Mouse (Mus musculus): ENCODE measurements at regions not wholly inside any gene's neighbourhood (a gene's known extent, or its start where the extent isn't known, plus 50 kb on each side); places are given as distances from the start of the nearest gene placed in this dataset.
A peak's percentile ranks its signal among the peaks of the same experiment; 100 is the strongest.
"Not testable (repeated sequence)": the region's sequence is repeated elsewhere in the genome, so short reads cannot be mapped to it uniquely, and the experiment has no call there.

DNA sequence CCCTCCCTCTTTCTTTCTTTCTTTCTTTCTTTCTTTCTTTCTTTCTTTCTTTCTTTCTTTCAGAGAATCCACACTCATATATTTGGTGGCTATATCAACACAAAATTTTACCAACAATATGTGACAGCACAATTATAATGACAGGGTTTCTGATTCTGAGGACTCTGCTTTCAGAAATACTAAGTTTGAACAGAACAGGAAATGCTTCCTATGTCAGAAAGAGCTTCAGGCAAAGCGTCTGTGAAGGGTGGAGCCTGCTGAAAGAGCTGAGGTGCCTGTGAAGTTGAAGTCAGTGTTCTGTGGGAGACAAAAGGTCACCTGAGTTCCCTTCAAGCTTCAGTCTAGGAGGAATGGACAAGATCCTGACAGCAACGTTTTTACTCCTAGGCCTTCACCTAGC is 670.8 kb upstream of the Olfr1507 start:
- DNase-seq (ENCODE audit: low spot score in 2 of 2); intact Hi-C loops (cut with DNase I): not testable (repeated sequence)

DNA sequence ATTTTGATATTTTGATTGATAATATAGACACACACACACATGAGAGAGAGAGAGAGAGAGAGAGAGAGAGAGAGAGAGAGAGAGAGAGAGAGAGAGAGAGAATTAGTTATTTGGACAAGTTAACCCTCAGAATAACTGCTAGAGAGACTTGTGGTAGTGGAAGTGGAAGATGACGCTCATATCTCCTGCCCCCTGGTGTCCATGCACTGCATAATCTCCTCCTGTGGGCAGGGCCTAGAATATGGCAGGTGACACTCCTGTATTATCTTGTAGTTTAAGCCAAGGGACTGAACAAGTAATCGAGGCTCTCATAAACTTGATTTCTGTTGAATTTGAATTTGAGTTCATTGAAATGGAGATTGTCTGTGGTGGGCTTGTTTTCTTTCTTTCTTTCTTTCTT is 663.5 kb upstream of the Olfr1507 start:
- intact Hi-C loops (cut with DNase I); DNase-seq (ENCODE audit: low spot score in 2 of 2): not testable (repeated sequence)

DNA sequence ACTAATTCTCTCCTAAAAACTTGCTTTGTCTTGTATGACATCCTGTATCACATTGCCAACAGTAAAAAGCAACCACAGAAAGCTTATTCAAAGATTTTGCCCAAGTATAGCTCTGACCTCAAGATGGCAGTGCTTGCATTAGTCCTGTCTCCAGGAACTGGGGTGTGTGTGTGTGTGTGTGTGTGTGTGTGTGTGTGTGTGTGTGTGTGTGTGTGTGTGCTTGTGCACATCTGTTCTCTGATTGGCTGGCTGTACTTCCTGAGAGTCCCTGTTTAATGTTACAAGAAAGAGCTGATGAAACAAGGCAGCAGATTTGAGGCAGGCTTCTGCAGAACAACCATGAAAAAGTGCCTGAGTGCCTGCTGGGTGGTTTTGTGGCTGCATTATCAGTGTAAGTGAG is 639.2 kb upstream of the Olfr1507 start:
- intact Hi-C loops (cut with DNase I), result not testable (repeated sequence)
- peak in 1 of 2 experiments; percentile 3 for DNase-seq (ENCODE audit: low spot score in 2 of 2)

- intact Hi-C loops (cut with DNase I); DNase-seq (ENCODE audit: low spot score in 2 of 2): not testable (repeated sequence)
These were observed 636.8 kb upstream of the Olfr1507 start for GRCm38 (mm10) chr14:53132390-53132789.

- DNase-seq (ENCODE audit: low spot score in 2 of 2), result peak; percentile 14 to 23
- intact Hi-C loops (cut with DNase I), result not testable (repeated sequence)
These were observed 626.2 kb upstream of the Olfr1507 start for GRCm38 (mm10) chr14:53121704-53122103.

- intact Hi-C loops (cut with DNase I); DNase-seq (ENCODE audit: low spot score in 2 of 2): not testable (repeated sequence)
These were observed 614.2 kb upstream of the Olfr1507 start for GRCm38 (mm10) chr14:53109732-53110131.

- peak in 1 of 2 experiments; percentile 1 for DNase-seq (ENCODE audit: low spot score in 2 of 2)
- intact Hi-C loops (cut with DNase I), result not testable (repeated sequence)
These were observed 605.8 kb upstream of the Olfr1507 start for GRCm38 (mm10) chr14:53101362-53101761.

DNA sequence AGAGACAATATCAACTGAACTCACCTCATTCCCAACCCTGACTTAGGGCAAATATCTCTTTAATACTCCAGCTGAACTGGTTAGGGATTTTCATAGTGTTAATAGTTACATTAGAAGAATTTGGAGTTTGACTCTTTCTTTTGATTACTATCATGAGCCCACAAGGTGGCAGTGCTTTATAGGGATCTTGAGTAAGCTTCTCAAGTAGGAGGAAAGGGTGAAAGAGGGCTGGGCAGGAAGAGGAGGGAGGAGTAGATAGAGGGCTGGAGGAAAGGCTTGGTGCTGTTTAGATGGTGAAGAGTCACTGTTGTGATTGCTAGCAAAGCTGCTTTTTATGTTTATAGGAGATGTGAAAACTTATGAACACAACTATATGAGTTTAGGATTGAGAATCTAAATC is 595.4 kb upstream of the Olfr1507 start:
- DNase-seq (ENCODE audit: low spot score in 2 of 2); intact Hi-C loops (cut with DNase I): not testable (repeated sequence)

- DNase-seq (ENCODE audit: low spot score in 2 of 2); intact Hi-C loops (cut with DNase I): not testable (repeated sequence)
These were observed 586.3 kb upstream of the Olfr1507 start for GRCm38 (mm10) chr14:53081853-53082252.

- intact Hi-C loops (cut with DNase I); DNase-seq (ENCODE audit: low spot score in 2 of 2): not testable (repeated sequence)
These were observed 585.6 kb upstream of the Olfr1507 start for GRCm38 (mm10) chr14:53081024-53081711.

- intact Hi-C loops (cut with DNase I), result not testable (repeated sequence)
These were observed 585.0 kb upstream of the Olfr1507 start for GRCm38 (mm10) chr14:53080556-53080955.

GRCm38 (mm10) chr14:53075937-53076336 is 580.4 kb upstream of the Olfr1507 start:
- intact Hi-C loops (cut with DNase I); DNase-seq (ENCODE audit: low spot score in 2 of 2): not testable (repeated sequence)

More at GRCm38 (mm10) chr14:53080556-53080955, 585.0 kb upstream of the Olfr1507 start:
- DNase-seq (ENCODE audit: low spot score in 2 of 2), result not testable (repeated sequence)

DNA sequence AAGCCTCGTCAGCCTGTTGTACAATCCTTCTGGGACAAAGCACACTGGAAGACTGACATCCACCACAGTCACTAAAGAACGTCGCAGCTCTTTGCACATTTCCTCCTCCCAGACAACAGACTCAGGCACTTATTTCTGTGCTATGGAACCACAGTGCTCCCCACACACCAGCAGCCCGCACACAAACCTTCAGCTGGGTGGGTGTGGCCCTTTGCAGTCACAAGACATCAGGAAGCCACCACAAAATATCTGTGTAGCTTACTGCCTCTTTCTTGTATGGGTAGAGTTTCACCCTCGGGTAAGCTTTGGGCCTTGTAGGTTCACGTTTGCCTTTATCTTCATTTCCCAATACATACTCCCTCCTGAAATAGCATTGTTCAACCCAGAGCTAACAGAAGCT is 577.6 kb upstream of the Olfr1507 start:
- intact Hi-C loops (cut with DNase I); DNase-seq (ENCODE audit: low spot score in 2 of 2): not testable (repeated sequence)

- DNase-seq (ENCODE audit: low spot score in 2 of 2); intact Hi-C loops (cut with DNase I): not testable (repeated sequence)
These were observed 577.0 kb upstream of the Olfr1507 start for GRCm38 (mm10) chr14:53072502-53072901.

GRCm38 (mm10) chr14:53054439-53054838 is 558.9 kb upstream of the Olfr1507 start:
- intact Hi-C loops (cut with DNase I); DNase-seq (ENCODE audit: low spot score in 2 of 2): not testable (repeated sequence)

GRCm38 (mm10) chr14:53053465-53054123 is 558.0 kb upstream of the Olfr1507 start:
- intact Hi-C loops (cut with DNase I); DNase-seq (ENCODE audit: low spot score in 2 of 2): not testable (repeated sequence)

DNA sequence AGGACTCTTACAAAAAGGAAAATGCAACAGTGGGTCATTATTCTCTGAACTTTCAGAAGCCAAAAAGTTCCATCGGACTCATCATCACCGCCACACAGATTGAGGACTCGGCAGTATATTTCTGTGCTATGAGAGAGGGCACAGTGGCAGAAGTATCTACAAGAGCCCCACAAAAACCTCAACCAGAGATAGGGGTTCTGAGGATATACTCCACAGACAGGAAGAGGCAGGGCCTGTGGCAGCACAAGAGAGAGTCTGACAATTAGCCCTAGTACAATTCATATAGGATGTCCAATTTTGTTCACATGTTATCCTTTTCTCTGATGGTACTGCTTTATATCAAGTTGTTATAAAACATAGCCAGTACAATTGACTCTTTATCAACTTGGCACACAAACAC is 552.1 kb upstream of the Olfr1507 start:
- intact Hi-C loops (cut with DNase I); DNase-seq (ENCODE audit: low spot score in 2 of 2): not testable (repeated sequence)

DNA sequence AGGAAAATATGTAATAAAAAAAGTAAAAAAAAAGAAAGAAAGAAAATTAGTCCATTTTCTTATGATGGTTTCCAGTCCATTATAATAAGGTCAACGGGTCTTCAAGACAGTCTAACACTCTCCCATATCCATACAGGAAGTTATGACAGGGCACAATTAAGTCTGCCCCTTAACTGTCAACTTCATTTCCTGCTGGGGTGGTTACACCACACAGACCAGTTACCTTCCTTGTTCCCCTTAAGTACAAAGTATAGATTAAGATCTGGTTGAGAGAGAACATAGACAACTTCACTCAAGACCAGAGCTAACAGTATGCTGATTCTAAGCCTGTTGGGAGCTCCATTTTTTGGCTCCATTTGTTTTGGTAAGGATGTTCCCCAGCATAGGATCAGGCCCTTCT is 551.4 kb upstream of the Olfr1507 start:
- intact Hi-C loops (cut with DNase I); DNase-seq (ENCODE audit: low spot score in 2 of 2): not testable (repeated sequence)

DNA sequence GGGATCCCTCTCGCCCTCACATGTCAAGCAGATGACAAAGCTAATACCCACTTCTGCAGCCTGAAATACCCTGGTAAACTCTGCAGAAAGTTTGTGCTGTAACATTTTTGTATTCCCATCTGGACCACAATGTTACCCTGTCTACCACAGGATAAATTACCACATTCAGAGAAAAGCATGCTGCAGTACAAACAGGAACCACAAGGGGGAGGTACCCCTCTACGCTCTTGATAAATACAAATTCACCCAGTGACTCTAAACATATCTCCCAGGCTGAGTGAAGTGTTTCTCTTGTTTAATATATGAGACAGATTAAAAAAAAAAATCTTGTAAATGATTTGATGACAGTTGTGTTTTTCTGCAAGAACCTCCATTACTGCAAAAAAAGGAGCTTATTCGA is 549.8 kb upstream of the Olfr1507 start:
- DNase-seq (ENCODE audit: low spot score in 2 of 2); intact Hi-C loops (cut with DNase I): not testable (repeated sequence)

- intact Hi-C loops (cut with DNase I); DNase-seq (ENCODE audit: low spot score in 2 of 2): not testable (repeated sequence)
These were observed 548.6 kb upstream of the Olfr1507 start for GRCm38 (mm10) chr14:53044101-53044500.

- DNase-seq (ENCODE audit: low spot score in 2 of 2), result peak in 1 of 2 experiments; percentile 11
- intact Hi-C loops (cut with DNase I), result not testable (repeated sequence)
These were observed 546.5 kb upstream of the Olfr1507 start for GRCm38 (mm10) chr14:53042016-53042415.
